Mouse (Mus musculus) C3H10T1/2 (cell line): ENCODE measurements around the gene Slc12a6. TPM values are rescaled to one million over a fixed set of nuclear protein-coding genes. Genes with fewer than 3 reads are reported as not detected.

Experiments
- polyA plus RNA-seq, 2 experiments: library from polyadenylated mRNA; unstranded; fragments of >200 nt; fragmentation: generic; extraction: Trizol; gene quantifications; one replicate each; pipeline ENCODE4 v1.2.1; 2012; ENCODE audit warnings: missing spikeins in 2 of 2

Slc12a6 gene
- 1 to 10 TPM in 1 of 2 experiments, under 1 TPM in 1; 0.42 to 5.9 TPM for polyA plus RNA-seq

GRCm38 (mm10) chr2:112265448-112266241, at the start of gene Slc12a6:
Slc12a6 (plus strand) TSS chr2:112265825.

GRCm38 (mm10) chr2:112239212-112239934, 26.3 kb upstream of the Slc12a6 start, which contains the start of gene Lpcat4:
Lpcat4 (plus strand) TSS chr2:112239468.

GRCm38 (mm10) chr2:112259241-112259962, 6.2 kb upstream of the Slc12a6 start, which contains the start of gene Nutm1:
Nutm1 (minus strand) TSS chr2:112259291.

DNA sequence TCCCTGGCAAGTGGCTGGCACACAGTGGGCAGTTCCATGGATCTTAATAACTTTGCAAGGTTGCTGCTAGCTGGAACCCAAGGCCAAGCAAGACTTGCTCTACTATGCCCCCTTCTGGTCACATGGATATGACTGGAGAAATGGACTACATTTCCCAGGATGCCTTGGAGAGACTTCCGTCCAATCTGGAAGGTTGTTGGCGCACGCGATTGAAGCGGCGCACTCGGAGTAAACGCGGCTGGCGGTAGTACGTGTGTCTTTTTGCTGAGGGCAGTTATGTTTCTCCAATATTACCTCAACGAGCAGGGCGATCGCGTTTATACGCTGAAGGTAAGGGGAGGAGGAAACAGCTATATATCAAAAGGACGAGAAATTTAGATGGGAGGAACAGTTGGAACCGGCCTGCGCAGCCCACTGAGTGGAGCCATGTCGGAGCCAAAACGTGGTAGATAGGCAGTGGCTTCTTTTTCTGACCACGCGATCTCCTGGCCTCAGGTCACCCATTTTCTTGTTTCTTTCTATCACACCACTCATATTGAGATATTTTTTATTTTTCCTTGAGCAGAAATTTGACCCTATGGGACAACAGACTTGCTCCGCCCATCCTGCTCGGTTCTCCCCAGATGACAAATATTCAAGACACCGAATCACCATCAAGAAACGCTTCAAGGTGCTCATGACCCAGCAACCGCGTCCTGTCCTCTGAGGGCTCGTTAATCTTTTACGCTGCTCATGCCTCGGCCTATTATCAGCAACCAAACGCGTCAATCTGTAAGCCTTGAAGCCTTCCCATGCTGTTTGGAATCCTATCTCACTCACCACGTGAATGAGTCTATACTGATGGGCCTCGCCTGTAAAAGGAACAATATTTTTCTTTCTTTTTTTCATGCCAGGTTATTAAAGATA, 3.6 kb upstream of the Slc12a6 start, which contains the start of gene Nop10:
Gene Nop10, plus strand, starts transcription at position 179 of the 906 bp plus-strand sequence.

GRCm38 (mm10) chr2:112266242-112266592, 592 bp downstream of the Slc12a6 start, which contains the start of gene Gm21985:
Gm21985 (plus strand) TSS chr2:112266314.

GRCm38 (mm10) chr2:112367726-112368673, 102.4 kb downstream of the Slc12a6 start, which contains the start of gene Emc4:
Emc4 (minus strand) TSS chr2:112368027.

DNA sequence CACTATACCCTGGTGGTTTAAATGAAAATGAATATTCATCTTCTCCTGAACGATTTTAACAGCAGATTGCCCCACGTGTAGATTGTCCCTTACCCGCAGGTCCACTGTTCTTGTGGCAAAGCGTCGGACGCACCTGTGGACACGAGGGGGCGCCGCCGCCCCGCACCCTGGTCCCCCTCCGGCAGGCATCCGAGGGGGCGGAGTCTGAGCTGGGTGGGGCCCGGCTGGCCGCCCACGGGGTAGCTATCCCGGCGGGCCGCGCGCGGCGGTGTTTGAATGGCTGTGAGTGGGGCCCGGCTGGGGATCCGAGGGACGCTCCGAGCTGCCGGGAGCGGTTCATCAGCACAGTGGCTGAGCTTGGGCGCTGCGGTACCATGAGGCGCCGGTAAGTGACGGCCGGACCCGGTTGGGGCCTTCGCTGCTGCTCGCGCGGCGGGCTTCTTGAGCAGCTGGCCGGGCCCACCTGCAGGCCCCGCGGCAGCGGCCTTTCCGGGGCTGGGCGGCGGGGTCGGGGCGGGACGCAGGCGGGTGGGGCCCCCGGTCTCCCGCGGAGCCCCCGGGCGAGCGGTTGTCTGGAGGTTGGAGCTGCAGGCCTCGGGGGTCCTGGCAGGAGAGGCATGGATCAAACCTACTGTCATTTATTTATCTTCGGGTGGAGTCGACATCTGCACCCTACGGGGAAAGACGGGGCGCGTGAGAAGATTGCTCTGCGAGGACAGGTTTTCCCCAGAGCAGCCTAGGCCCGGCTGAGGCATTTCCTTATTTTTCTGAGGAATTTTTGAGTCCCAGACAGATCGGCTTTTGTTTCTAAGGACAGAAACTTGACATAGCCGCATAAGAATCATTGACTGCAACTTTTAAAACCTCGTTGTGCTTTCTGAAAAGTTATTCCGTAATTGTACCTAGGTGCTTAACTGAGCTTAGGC, 113.6 kb downstream of the Slc12a6 start, which contains the start of gene Katnbl1:
Gene Katnbl1, plus strand, starts transcription at position 239 of the 926 bp plus-strand sequence.

Other genes starting within 250 kb of the Slc12a6 start
- not detected for gene Olfr1311, start 241.4 kb upstream of the Slc12a6 start, polyA plus RNA-seq
- not detected for gene Olfr1312, start 215.6 kb upstream of the Slc12a6 start, polyA plus RNA-seq
- not detected for gene Olfr1313, start 188.0 kb upstream of the Slc12a6 start, polyA plus RNA-seq
- under 1 TPM; 0.02 to 0.08 TPM for gene Olfr1314, start 169.0 kb upstream of the Slc12a6 start, polyA plus RNA-seq
- gene Olfr1315-ps1, start 150.4 kb upstream of the Slc12a6 start, polyA plus RNA-seq, result under 1 TPM in 1 of 2 experiments, not detected in 1; 0.04 TPM
- gene Olfr1316, start 130.8 kb upstream of the Slc12a6 start, polyA plus RNA-seq, result under 1 TPM; 0.02 to 0.08 TPM
- gene Olfr1317, start 125.5 kb upstream of the Slc12a6 start, polyA plus RNA-seq, result under 1 TPM in 1 of 2 experiments, not detected in 1; 0.18 TPM
- under 1 TPM in 1 of 2 experiments, not detected in 1; 0.18 TPM for gene Olfr1318, start 111.6 kb upstream of the Slc12a6 start, polyA plus RNA-seq
- 10 to 100 TPM in 1 of 2 experiments, 1 to 10 TPM in 1; 9.9 to 19.1 TPM for gene Lpcat4, start 26.4 kb upstream of the Slc12a6 start, polyA plus RNA-seq
- not detected for gene Nutm1, start 6.5 kb upstream of the Slc12a6 start, polyA plus RNA-seq
- 100 to 1,000 TPM; 102 to 154 TPM for gene Nop10, start 3.9 kb upstream of the Slc12a6 start, polyA plus RNA-seq
- not detected for gene Gm21985, start 489 bp downstream of the Slc12a6 start, polyA plus RNA-seq
- 10 to 100 TPM; 56.5 to 98.0 TPM for gene Emc4, start 102.2 kb downstream of the Slc12a6 start, polyA plus RNA-seq
- gene Katnbl1, start 113.4 kb downstream of the Slc12a6 start, polyA plus RNA-seq, result 1 to 10 TPM in 1 of 2 experiments, under 1 TPM in 1; 0.49 to 2.3 TPM
- gene Emc7, start 189.2 kb downstream of the Slc12a6 start, polyA plus RNA-seq, result 10 to 100 TPM in 1 of 2 experiments, 1 to 10 TPM in 1; 4.5 to 11.0 TPM
- gene Chrm5, start 214.9 kb downstream of the Slc12a6 start, polyA plus RNA-seq, result under 1 TPM in 1 of 2 experiments, not detected in 1; 0.05 TPM
- gene Aven, start 227.1 kb downstream of the Slc12a6 start, polyA plus RNA-seq, result 10 to 100 TPM in 1 of 2 experiments, 1 to 10 TPM in 1; 8.4 to 15.0 TPM